Mouse (Mus musculus) testis, adult 2 months (tissue): ENCODE data around the gene Sbno2. TPM values are rescaled to one million over a fixed set of nuclear protein-coding genes. Genes with fewer than 3 reads are reported as not detected.
A peak's percentile ranks its signal among the peaks of the same experiment; 100 is the strongest.

ENCODE experiments used
- H3K27ac ChIP-seq: fragments of 200-500 bp; 2 replicates; pipeline ENCODE4 v1.5.1; 2012; ENCODE audit warnings: low read depth, low read length; ENCODE audit not compliant: control insufficient read depth, insufficient read depth
- H3K27me3 ChIP-seq: fragments of 200-500 bp; 2 replicates; pipeline ENCODE4 v1.6.1; 2012; ENCODE audit warnings: mild to moderate bottlenecking, low read length, moderate library complexity; ENCODE audit not compliant: control insufficient read depth, insufficient read depth
- H3K36me3 ChIP-seq: fragments of 200-500 bp; 2 replicates; pipeline ENCODE4 v1.6.1; 2012; ENCODE audit warnings: mild to moderate bottlenecking, low read length; ENCODE audit not compliant: control insufficient read depth, insufficient read depth
- H3K4me1 ChIP-seq: fragments of 200-500 bp; 2 replicates; pipeline ENCODE4 v1.6.1; 2012; ENCODE audit warnings: low read length; ENCODE audit not compliant: control insufficient read depth, insufficient read depth
- H3K4me3 ChIP-seq: fragments of 200-500 bp; 2 replicates; pipeline ENCODE4 v1.5.1; 2012; ENCODE audit warnings: low read depth, mild to moderate bottlenecking, low read length, moderate library complexity, mixed read lengths; ENCODE audit not compliant: control insufficient read depth
- CTCF ChIP-seq: fragments of 200-500 bp; IDR thresholded peaks from 2 replicates; pipeline ENCODE4 v1.5.1; 2012; ENCODE audit warnings: low read depth, mild to moderate bottlenecking, inconsistent platforms, low read length, moderate library complexity; ENCODE audit not compliant: control insufficient read depth, insufficient read depth, insufficient replicate concordance
- POLR2A ChIP-seq: fragments of 200-500 bp; IDR thresholded peaks from 2 replicates; pipeline ENCODE4 v1.6.1; 2012; ENCODE audit warnings: low read depth, mild to moderate bottlenecking, inconsistent platforms, low read length, moderate library complexity; ENCODE audit not compliant: control insufficient read depth
- polyA plus RNA-seq: library from polyadenylated mRNA; depleted of rRNA; stranded (reverse); fragments of >200 nt; gene quantifications from 2 replicates; pipeline ENCODE4 v1.2.3, GENCODE M21; 2012; rRNA removed

Sbno2 gene
- polyA plus RNA-seq: 13.9 and 14.0 TPM in 2 replicates

DNA sequence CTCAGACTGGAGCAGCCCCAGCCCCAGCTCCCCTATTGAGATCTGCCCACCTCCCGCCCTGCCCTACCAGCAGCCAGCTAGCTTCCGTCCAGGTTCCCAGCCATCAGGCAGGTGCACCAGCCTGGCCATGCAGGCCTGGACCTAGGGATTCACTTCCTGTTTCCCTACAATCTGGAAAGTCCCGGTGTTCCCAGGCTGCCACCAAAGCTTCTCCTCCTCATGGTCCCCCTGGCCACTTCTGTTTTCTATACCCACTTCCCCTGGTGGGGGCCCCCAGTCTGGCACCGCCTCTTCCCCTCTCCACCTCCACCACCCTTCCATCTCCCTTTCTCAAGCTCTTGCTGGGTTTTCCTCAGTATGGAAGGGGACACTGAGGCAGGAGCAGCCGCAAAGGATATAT, at the start of gene Sbno2:
Sbno2 (minus strand) TSS at position 112 of the 400 bp plus-strand sequence.
- Histone ChIP-seq H3K27ac (no peak within 1 kb of the TSS), H3K4me3 (no peak within 1 kb of the TSS), H3K27me3 (no peaks in the 10 kb centered on the region), H3K36me3 (no peaks in the 10 kb centered on the region), H3K4me1 (peaks cover 25% of the 10 kb centered on the region)
- TF ChIP-seq POLR2A (no peak), CTCF (no peak)

DNA sequence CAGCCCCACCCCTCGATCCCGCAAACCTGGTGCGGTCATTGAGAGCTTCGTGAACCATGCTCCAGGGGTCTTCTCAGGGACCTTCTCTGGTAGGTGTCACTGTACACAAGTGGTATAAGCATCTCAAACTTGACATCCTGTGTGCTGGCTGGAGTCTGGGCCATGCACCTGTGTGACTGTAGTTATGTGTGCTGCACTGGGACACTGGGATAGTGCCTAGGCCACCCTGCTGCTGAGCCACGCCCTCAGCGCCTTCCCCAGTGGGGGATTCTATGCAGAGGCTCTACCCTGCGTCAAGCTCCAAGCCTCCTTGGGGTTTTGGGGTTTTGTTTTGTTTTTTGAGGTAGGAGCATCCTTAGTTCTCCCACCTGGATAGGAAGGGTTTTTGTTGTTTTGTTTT, 49.0 kb upstream of the Sbno2 start:
- Histone ChIP-seq H3K36me3 (no peaks in the 10 kb centered on the region), H3K27ac (no peak overlapping the region), H3K4me3 (no peak overlapping the region)

DNA sequence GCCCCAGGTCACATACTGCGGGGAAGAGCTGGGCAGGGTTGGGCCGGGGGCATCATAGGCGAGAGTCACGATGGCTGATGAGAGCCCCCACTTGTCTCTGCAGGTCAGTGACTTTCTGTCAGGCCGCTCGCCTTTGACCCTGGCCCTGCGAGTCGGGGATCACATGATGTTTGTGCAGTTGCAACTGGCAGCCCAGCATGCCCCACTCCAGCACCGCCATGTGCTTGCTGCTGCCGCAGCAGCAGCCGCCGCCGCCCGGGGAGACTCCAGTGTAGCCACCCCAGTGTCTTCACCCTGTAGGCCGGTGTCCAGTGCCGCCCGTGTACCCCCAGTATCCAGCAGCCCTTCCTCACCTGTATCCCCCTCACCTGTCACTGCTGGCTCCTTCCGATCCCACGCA, 48.3 kb upstream of the Sbno2 start:
- Histone ChIP-seq H3K27ac (no peak overlapping the region), H3K36me3 (no peaks in the 10 kb centered on the region), H3K4me1 (peaks cover 36% of the 10 kb centered on the region), H3K27me3 (no peaks in the 10 kb centered on the region), H3K4me3 (no peak overlapping the region)
- TF ChIP-seq CTCF (no peak), POLR2A (no peak)

More for the DNA sequence above, 49.0 kb upstream of the Sbno2 start:
- TF ChIP-seq CTCF (no peak), POLR2A (no peak)
- peaks cover 40% of the 10 kb centered on the region for H3K4me1 ChIP-seq
- H3K27me3 ChIP-seq: no peaks in the 10 kb centered on the region

DNA sequence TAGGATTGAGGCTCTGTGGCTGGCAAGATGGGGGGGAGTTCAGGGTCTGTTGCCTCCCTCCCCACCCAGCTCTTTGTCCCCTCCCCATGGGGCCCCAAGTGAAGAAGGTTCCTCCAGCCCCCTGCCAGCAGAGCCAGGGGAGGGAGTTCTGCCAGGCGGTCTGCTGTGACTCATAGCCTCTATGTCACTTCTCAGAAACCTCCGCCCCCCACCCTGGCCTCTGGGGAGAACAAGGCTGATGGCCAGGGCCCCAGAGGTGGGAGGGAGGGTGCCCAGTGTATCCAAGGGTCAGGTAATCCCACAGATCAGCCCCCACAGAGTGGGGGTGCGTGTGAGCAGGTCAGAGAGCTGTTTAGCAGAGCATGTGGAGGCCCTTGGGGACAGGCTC, 47.5 kb upstream of the Sbno2 start:
- Histone ChIP-seq H3K4me1 (peaks cover 36% of the 10 kb centered on the region), H3K27ac (no peak overlapping the region), H3K36me3 (no peaks in the 10 kb centered on the region), H3K27me3 (no peaks in the 10 kb centered on the region), H3K4me3 (no peak overlapping the region)
- TF ChIP-seq POLR2A (no peak), CTCF (no peak)

DNA sequence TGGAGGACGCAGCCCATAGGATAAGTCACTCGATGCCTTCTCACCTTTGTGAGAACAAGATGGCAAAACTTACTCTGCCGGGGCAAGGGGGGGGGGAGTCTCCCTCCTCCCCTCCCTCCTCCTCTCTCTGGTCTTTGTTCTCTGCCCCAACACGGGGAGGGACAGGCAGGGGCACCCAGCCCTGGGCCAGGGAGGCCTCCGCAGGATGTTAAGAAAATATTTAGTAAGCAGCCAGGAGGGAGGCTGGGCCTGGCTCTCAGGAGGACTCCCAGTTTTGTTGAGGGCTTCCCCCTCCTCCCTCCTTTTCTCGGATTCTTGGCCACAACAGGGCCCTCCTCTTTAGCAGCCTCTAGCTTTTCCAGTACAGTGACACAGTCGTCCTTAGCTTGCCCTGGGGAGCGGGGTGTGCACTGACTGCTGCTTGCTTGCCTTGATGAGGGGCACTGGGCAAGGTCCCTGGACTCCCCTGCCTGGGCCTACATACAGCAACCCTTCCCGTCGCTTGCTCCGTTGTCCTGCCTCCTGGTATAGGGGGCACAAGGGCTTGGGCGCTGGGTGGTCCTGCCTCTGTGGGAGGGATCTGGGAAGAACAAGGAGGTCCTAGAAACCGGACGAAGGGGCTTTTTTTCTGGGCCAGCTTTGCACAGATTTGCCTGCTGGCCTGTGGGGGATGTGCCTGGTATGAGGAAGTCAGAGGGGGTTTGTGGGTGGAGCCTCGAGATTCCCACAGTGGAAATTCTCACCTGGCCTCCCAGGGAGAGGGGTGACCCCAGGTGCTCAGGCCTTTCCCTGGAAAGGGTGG, 46.9 kb upstream of the Sbno2 start:
- H3K27me3 ChIP-seq: no peaks in the 10 kb centered on the region
- H3K27ac ChIP-seq: peak overlapping the region; percentile 66
- H3K4me3 ChIP-seq: peak overlapping the region; percentile 90
- peaks cover 40% of the 10 kb centered on the region for H3K4me1 ChIP-seq
- no peaks in the 10 kb centered on the region for H3K36me3 ChIP-seq
- TF ChIP-seq CTCF: no peak
- no peak for TF ChIP-seq POLR2A

DNA sequence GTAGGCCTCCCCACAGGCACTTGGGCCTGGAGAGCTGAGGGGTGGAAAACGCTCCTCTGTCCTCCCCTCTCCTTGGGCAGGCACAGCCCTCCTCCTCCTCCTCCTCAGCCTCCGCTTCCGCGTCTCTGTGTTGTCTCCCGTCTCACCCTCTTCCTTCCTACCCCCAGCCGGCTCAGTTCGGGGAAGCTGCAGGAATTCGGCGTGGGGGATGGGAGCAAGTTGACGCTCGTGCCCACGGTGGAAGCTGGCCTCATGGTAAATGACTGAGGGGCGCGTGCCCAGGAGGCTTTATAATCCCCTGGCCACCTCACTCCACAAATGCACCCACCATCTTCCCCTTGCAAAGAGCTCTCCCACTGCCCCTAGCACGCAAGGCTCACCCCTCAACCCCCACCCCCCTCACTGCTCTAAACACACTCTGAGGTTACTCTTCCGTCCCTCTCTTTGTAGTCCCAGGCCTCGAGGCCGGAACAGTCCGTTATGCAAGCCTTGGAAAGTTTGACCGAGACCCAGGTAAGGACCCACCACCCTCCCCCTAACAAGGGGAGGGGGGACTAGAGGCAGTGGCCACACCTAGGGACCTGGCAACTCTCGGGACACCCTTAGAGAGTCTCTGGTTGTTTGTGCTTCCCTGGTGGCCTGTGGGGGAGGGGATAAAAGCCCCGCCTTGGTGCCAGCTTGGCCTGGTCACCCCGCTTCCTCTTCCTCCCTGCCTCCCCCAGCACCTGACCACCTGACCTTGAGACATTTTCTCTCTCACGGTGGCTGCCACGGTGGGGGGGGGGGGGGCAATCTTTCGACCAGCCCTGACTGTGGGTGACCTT, 46.1 kb upstream of the Sbno2 start:
- peak overlapping the region; percentile 90 for H3K4me3 ChIP-seq
- peaks cover 39% of the 10 kb centered on the region for H3K4me1 ChIP-seq
- TF ChIP-seq POLR2A (no peak), CTCF (no peak)
- peak overlapping the region; percentile 66 for H3K27ac ChIP-seq
- H3K27me3 ChIP-seq: no peaks in the 10 kb centered on the region
- H3K36me3 ChIP-seq: no peaks in the 10 kb centered on the region
